Mouse (Mus musculus): ENCODE results near the gene Kctd4. TPM values are rescaled to one million over a fixed set of nuclear protein-coding genes. Genes with fewer than 3 reads are reported as not detected.
A peak's percentile ranks its signal among the peaks of the same experiment; 100 is the strongest.

Gene Kctd4
- polyA plus RNA-seq, 1 experiment from 2014 or later, result 0.14 TPM

DNA sequence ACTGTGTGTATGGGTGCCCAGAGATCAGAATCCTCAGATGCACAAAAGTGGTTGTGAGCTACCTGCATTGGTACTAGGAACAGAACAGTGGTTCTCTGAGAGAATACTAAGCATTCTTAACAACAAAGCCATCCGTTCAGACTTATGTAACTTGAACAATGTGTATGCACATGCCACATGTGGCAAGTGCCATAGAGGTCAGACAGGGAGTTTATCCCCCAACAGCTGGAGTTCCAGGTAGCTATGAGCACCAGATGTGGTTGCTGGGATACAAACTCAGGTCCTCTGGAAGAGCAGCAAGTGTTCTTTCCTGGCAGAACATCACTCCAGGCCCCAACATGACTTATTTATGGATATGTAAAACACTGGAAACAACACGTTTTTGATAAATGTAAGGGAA is 1.8 kb upstream of the Kctd4 start:
- no peaks in the 10 kb centered on the region for H3K27me3 ChIP-seq
- no peak overlapping the region for H3K4me3 ChIP-seq (replicated peaks)
- no peak overlapping the region for H3K4me2 ChIP-seq
- H3K36me3 ChIP-seq (replicated peaks), result peaks cover 3% of the 10 kb centered on the region; the same call in 1 of the 2 replicates
- WGBS (ENCODE audit: insufficient replicate concordance), result 57% methylated on average over 2 of the region's 2 CpGs
- H3K27ac ChIP-seq (replicated peaks), result no peak overlapping the region
- no peaks in the 10 kb centered on the region for H3K9me3 ChIP-seq (replicated peaks)
- no peak overlapping the region for H3K9ac ChIP-seq
- ATAC-seq (ENCODE audit: insufficient read depth), result no peak
- no peaks in the 10 kb centered on the region for H3K4me1 ChIP-seq (replicated peaks)

GRCm38 (mm10) chr14:75962250-75962649 is 7.4 kb downstream of the Kctd4 start:
- no peaks in the 10 kb centered on the region for H3K36me3 ChIP-seq (replicated peaks)
- no peak overlapping the region for H3K4me2 ChIP-seq
- no peak overlapping the region for H3K27ac ChIP-seq (replicated peaks)
- WGBS (ENCODE audit: insufficient replicate concordance), result 82% methylated on average over 9 of the region's 9 CpGs
- H3K4me1 ChIP-seq (replicated peaks), result no peaks in the 10 kb centered on the region; the same call in 1 of the 2 replicates
- no peaks in the 10 kb centered on the region for H3K27me3 ChIP-seq
- H3K9me3 ChIP-seq (replicated peaks), result no peaks in the 10 kb centered on the region
- no peak overlapping the region for H3K9ac ChIP-seq
- no peak overlapping the region for H3K4me3 ChIP-seq (replicated peaks)
- ATAC-seq (ENCODE audit: insufficient read depth), result no peak

- WGBS (ENCODE audit: insufficient replicate concordance), result 78% methylated on average over 5 of the region's 5 CpGs
- no peaks in the 10 kb centered on the region for H3K27me3 ChIP-seq
- H3K4me2 ChIP-seq, result no peak overlapping the region
- H3K27ac ChIP-seq (replicated peaks), result no peak overlapping the region
- ATAC-seq (ENCODE audit: insufficient read depth), result no peak
- no peaks in the 10 kb centered on the region for H3K36me3 ChIP-seq (replicated peaks)
- no peaks in the 10 kb centered on the region; the same call in 1 of the 2 replicates for H3K4me1 ChIP-seq (replicated peaks)
- no peak overlapping the region for H3K4me3 ChIP-seq (replicated peaks)
- no peak overlapping the region for H3K9ac ChIP-seq
- H3K9me3 ChIP-seq (replicated peaks), result no peaks in the 10 kb centered on the region
These were observed 8.4 kb downstream of the Kctd4 start for GRCm38 (mm10) chr14:75963215-75963614.

DNA sequence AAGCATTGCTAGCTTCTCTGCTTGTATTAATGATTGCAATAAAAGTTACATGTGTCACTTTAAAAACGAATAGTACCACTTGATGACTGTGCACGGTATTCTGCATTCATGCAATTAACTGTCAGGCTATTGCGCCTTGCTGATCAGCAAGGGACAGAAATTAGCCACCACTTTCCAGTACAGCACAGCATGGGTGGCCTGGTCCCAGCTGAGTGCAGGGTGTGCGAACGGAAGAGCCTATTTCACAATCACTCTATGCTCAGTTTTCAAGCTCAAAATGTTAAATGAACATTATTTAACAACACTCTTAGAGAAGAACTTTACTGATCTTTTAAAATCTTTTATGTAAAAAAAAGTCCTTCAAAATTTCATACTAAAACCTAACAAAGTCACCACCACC is 9.2 kb downstream of the Kctd4 start:
- no peaks in the 10 kb centered on the region; the same call in 1 of the 2 replicates for H3K4me1 ChIP-seq (replicated peaks)
- no peak overlapping the region for H3K4me2 ChIP-seq
- ATAC-seq (ENCODE audit: insufficient read depth), result no peak
- no peaks in the 10 kb centered on the region for H3K36me3 ChIP-seq (replicated peaks)
- H3K27me3 ChIP-seq, result no peaks in the 10 kb centered on the region
- WGBS (ENCODE audit: insufficient replicate concordance), result 67% methylated on average over 5 of the region's 5 CpGs
- H3K27ac ChIP-seq (replicated peaks), result no peak overlapping the region
- no peak overlapping the region for H3K9ac ChIP-seq
- H3K9me3 ChIP-seq (replicated peaks), result no peaks in the 10 kb centered on the region
- H3K4me3 ChIP-seq (replicated peaks), result no peak overlapping the region

GRCm38 (mm10) chr14:75964433-75964832 is 9.6 kb downstream of the Kctd4 start:
- 61% methylated on average over 1 of the region's 1 CpGs for WGBS (ENCODE audit: insufficient replicate concordance)
- Histone ChIP-seq H3K36me3 (replicated peaks) (no peaks in the 10 kb centered on the region), H3K9ac (no peak overlapping the region), H3K4me2 (no peak overlapping the region), H3K9me3 (replicated peaks) (no peaks in the 10 kb centered on the region), H3K4me3 (replicated peaks) (no peak overlapping the region), H3K27ac (replicated peaks) (no peak overlapping the region), H3K4me1 (replicated peaks) (no peaks in the 10 kb centered on the region; the same call in 1 of the 2 replicates), H3K27me3 (no peaks in the 10 kb centered on the region)
- no peak for ATAC-seq (ENCODE audit: insufficient read depth)

DNA sequence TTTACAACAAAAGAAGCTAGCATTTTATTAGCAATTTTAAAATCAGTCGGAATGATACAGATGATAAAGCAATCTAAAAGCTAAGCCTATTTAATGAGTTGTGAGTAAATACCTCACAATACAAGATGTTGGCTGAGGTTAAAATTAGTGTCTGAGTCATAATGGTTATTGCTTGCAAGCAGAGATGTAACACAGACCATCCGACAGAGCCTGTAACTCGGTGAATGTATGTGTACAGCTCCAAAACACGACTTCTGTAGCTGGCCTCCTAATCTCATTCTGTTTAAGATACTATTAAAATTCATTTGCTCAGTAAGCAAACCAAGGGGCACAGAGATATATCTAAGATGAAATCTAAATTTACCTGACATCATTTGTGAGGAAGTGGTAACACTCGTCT is 12.5 kb downstream of the Kctd4 start:
- Histone ChIP-seq H3K4me3 (replicated peaks) (no peak overlapping the region), H3K9me3 (replicated peaks) (no peaks in the 10 kb centered on the region), H3K9ac (no peak overlapping the region), H3K4me1 (replicated peaks) (0 out of 2 replicates have a peak, but pooled peaks cover 2% of the 10 kb centered on the region), H3K4me2 (no peak overlapping the region), H3K27ac (replicated peaks) (no peak overlapping the region), H3K36me3 (replicated peaks) (no peaks in the 10 kb centered on the region), H3K27me3 (no peaks in the 10 kb centered on the region)
- no peak for ATAC-seq (ENCODE audit: insufficient read depth)
- WGBS (ENCODE audit: insufficient replicate concordance), result 69% methylated on average over 5 of the region's 5 CpGs

- Histone ChIP-seq H3K9ac (no peak overlapping the region), H3K36me3 (replicated peaks) (no peaks in the 10 kb centered on the region), H3K9me3 (replicated peaks) (no peaks in the 10 kb centered on the region), H3K4me1 (replicated peaks) (peaks cover 13% of the 10 kb centered on the region), H3K27ac (replicated peaks) (no peak overlapping the region), H3K4me3 (replicated peaks) (no peak overlapping the region), H3K4me2 (no peak overlapping the region), H3K27me3 (no peaks in the 10 kb centered on the region)
- ATAC-seq (ENCODE audit: insufficient read depth), result 0 out of 2 replicates have a peak, but pooled peaks have one; percentile 34
- WGBS (ENCODE audit: insufficient replicate concordance), result 23% methylated on average over 3 of the region's 3 CpGs
These were observed 21.3 kb downstream of the Kctd4 start for GRCm38 (mm10) chr14:75976107-75976506.

DNA sequence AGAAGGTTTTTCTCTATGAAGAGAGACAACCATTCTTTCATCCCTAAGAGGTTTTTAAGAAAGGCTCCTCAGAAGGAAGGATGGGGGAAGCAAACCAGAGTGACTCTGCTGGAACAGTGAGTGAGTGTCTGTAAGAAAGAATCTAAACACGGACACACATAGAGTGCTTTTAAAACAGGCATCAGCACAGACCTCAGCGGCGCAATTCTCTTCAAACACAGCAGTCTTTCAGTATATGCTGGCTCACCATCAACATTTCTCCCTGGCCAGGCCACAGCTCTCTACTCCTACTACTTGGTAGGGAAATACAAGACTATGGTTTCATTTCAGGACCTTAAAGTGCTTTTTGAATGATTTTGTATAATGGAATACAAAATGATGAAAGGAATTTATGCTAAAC is 26.4 kb downstream of the Kctd4 start:
- Histone ChIP-seq H3K4me3 (replicated peaks) (no peak overlapping the region), H3K27ac (replicated peaks) (no peak overlapping the region), H3K27me3 (no peaks in the 10 kb centered on the region), H3K9ac (no peak overlapping the region), H3K36me3 (replicated peaks) (peaks cover 4% of the 10 kb centered on the region; the same call in 1 of the 2 replicates), H3K4me1 (replicated peaks) (peaks cover 2% of the 10 kb centered on the region; the same call in 1 of the 2 replicates), H3K9me3 (replicated peaks) (no peaks in the 10 kb centered on the region), H3K4me2 (no peak overlapping the region)
- 88% methylated on average over 3 of the region's 3 CpGs for WGBS (ENCODE audit: insufficient replicate concordance)
- ATAC-seq (ENCODE audit: insufficient read depth), result no peak

- H3K9ac ChIP-seq, result no peak overlapping the region
These were observed 29.1 kb downstream of the Kctd4 start for GRCm38 (mm10) chr14:75983891-75984290.

DNA sequence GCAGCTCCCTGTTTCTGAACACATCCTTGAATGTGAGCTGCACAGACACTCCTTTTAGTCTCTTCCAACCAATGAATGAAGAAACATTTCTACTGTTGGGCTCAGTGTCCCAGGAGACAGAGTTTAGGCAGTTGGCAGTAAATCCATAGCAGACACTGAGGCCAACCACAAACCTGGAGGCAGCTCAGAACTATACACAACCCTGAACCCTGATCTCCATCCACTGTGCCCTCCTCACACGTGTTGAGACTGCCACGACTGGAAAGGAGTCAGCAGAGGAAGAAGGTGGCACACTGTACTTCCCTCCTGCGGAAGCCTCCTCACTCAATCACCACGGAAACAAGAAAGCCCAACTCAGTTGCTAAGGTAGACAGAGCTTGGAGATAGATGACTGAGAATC is 30.3 kb downstream of the Kctd4 start:
- Histone ChIP-seq H3K4me2 (no peak overlapping the region), H3K9me3 (replicated peaks) (no peaks in the 10 kb centered on the region), H3K27me3 (no peaks in the 10 kb centered on the region), H3K27ac (replicated peaks) (no peak overlapping the region), H3K4me1 (replicated peaks) (no peaks in the 10 kb centered on the region), H3K4me3 (replicated peaks) (no peak overlapping the region), H3K9ac (no peak overlapping the region), H3K36me3 (replicated peaks) (peaks cover 4% of the 10 kb centered on the region; the same call in 1 of the 2 replicates)
- ATAC-seq (ENCODE audit: insufficient read depth), result no peak
- 39% methylated on average over 4 of the region's 4 CpGs for WGBS (ENCODE audit: insufficient replicate concordance)

More at GRCm38 (mm10) chr14:75983891-75984290, 29.1 kb downstream of the Kctd4 start:
- H3K4me2 ChIP-seq, result no peak overlapping the region
- no peak overlapping the region for H3K4me3 ChIP-seq (replicated peaks)
- H3K27ac ChIP-seq (replicated peaks), result no peak overlapping the region
- 86% methylated on average over 2 of the region's 2 CpGs for WGBS (ENCODE audit: insufficient replicate concordance)
- ATAC-seq (ENCODE audit: insufficient read depth), result no peak
- H3K9me3 ChIP-seq (replicated peaks), result no peaks in the 10 kb centered on the region
- H3K36me3 ChIP-seq (replicated peaks), result peaks cover 4% of the 10 kb centered on the region; the same call in 1 of the 2 replicates
- H3K4me1 ChIP-seq (replicated peaks), result no peaks in the 10 kb centered on the region
- no peaks in the 10 kb centered on the region for H3K27me3 ChIP-seq

DNA sequence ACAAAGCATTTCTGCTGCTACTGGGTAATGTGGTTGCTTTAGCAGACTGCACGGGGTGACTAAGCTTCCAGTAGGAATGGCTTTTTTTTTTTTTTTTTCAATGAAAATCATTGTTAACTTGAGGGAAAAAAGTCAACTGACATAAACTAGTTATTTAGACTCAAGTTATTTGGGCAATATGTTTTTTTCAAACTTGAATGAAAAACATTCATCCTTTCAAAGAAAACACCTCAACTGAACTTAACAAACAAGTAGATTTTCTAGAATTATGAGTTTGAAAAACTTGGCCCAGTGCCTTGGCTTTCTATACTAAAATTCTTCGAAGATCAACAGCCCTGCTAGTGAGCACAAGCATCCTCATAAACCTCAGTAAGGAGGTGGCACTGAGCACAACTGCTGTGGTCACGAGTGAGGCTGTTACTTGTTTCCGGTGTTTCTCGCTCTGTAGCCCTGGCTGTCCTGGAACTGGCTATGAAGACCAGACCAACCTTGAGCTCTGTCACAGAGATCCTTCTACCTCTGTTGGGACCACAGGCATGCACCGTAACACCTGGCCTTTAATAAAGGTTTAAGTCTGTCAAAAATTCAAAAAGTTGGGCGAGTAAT is 32.2 kb downstream of the Kctd4 start:
- Histone ChIP-seq H3K27me3 (no peaks in the 10 kb centered on the region), H3K9me3 (replicated peaks) (no peaks in the 10 kb centered on the region), H3K36me3 (replicated peaks) (peaks cover 4% of the 10 kb centered on the region; the same call in 1 of the 2 replicates), H3K4me2 (no peak overlapping the region), H3K9ac (no peak overlapping the region), H3K4me3 (replicated peaks) (no peak overlapping the region), H3K27ac (replicated peaks) (no peak overlapping the region), H3K4me1 (replicated peaks) (no peaks in the 10 kb centered on the region)
- ATAC-seq (ENCODE audit: insufficient read depth), result no peak
- WGBS (ENCODE audit: insufficient replicate concordance), result 66% methylated on average over 7 of the region's 7 CpGs

DNA sequence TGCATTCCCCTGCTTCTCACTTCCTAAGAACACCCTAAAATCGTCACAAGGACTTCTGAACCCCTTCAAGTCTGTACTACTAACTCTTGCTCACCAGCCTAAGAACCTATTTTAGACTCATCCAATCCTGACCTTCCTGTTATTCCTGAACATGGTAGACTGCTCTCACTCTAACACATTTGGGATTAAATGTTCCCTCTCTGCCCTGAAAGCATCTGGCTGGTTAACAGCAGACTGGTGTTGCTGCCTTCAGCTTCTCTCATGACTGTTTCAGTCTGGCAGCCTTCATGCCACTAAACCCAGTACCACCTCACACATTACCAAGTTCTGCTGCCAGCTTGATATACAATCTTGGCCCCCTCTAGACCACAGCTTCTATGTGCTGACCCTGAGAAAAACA is 34.4 kb downstream of the Kctd4 start:
- Histone ChIP-seq H3K27ac (replicated peaks) (no peak overlapping the region), H3K9ac (no peak overlapping the region), H3K4me2 (no peak overlapping the region), H3K27me3 (no peaks in the 10 kb centered on the region), H3K4me3 (replicated peaks) (no peak overlapping the region), H3K9me3 (replicated peaks) (no peaks in the 10 kb centered on the region), H3K4me1 (replicated peaks) (no peaks in the 10 kb centered on the region), H3K36me3 (replicated peaks) (peaks cover 6% of the 10 kb centered on the region; the same call in 1 of the 2 replicates)
- 71% methylated on average over 1 of the region's 1 CpGs for WGBS (ENCODE audit: insufficient replicate concordance)
- ATAC-seq (ENCODE audit: insufficient read depth), result no peak
